Mouse (Mus musculus) forebrain, embryonic 11.5 days (tissue): ENCODE results near the gene Lypla2. TPM values are rescaled to one million over a fixed set of nuclear protein-coding genes. Genes with fewer than 3 reads are reported as not detected.
"Not testable (repeated sequence)": the region's sequence is repeated elsewhere in the genome, so short reads cannot be mapped to it uniquely, and the experiment has no call there.

Experiments used
- ATAC-seq: fragments of 200-750 bp; cut with Nextera tagmentation; replicated peaks from 2 replicates; pipeline ENCODE4 v1.8.0; 2017; ENCODE audit warnings: moderate TSS enrichment; ENCODE audit not compliant: low FRiP score
- DNase-seq: peaks from one replicate; pipeline ENCODE4 v3.0.0-alpha.2; 2017; ENCODE audit warnings: low spot score
- H3K27ac ChIP-seq: fragments of 300-500 bp; sonication (generic); 2 replicates; pipeline ENCODE4 v1.5.1; 2014; ENCODE audit warnings: low read depth, low read length
- H3K27me3 ChIP-seq: fragments of 300-500 bp; sonication (generic); 2 replicates; pipeline ENCODE4 v1.6.1; 2014; ENCODE audit warnings: mild to moderate bottlenecking, low read length, mixed read lengths; ENCODE audit not compliant: control insufficient read depth, insufficient read depth
- H3K36me3 ChIP-seq: fragments of 300-500 bp; sonication (generic); 2 replicates; pipeline ENCODE4 v1.6.1; 2014; ENCODE audit warnings: mild to moderate bottlenecking, low read length, moderate library complexity, mixed read lengths; ENCODE audit not compliant: control insufficient read depth, insufficient read depth
- H3K4me1 ChIP-seq: fragments of 300-500 bp; sonication (generic); replicated peaks from 2 replicates; pipeline ENCODE4 v1.6.1; 2014; ENCODE audit warnings: low read length, mixed read lengths; ENCODE audit not compliant: control insufficient read depth, insufficient read depth
- H3K4me2 ChIP-seq: fragments of 300-500 bp; sonication (generic); 2 replicates; pipeline ENCODE4 v1.6.1; 2014; ENCODE audit warnings: low read depth, mild to moderate bottlenecking, low read length, moderate library complexity, mixed read lengths; ENCODE audit not compliant: severe bottlenecking
- H3K4me3 ChIP-seq: fragments of 300-500 bp; sonication (generic); 2 replicates; pipeline ENCODE4 v1.5.1; 2014; ENCODE audit warnings: low read depth, low read length
- H3K9ac ChIP-seq: fragments of 300-500 bp; sonication (generic); 2 replicates; pipeline ENCODE4 v1.6.1; 2014; ENCODE audit warnings: low read length
- H3K9me3 ChIP-seq: fragments of 300-500 bp; sonication (generic); 2 replicates; pipeline ENCODE4 v1.6.1; 2016; ENCODE audit warnings: low read length, mixed read lengths; ENCODE audit not compliant: control insufficient read depth
- WGBS: fragments of 180-500 bp; shearing (Covaris S2); extraction: QIAGEN DNeasy Blood & Tissue Kit; methylation state at CpG from one replicate; pipeline ENCODE4 v1.1.7; 2014; 5-methylcytosine and 5-hydroxymethylcytosine counted together
- polyA plus RNA-seq: library from polyadenylated mRNA; unstranded; fragments of >200 nt; fragmentation: Nextera tagmentation; extraction: Ambion mirVana; gene quantifications from 2 replicates; pipeline ENCODE4 v1.2.1, GENCODE M21; 2014

Gene Lypla2
- polyA plus RNA-seq, 1 experiment from 2014 or later: 169 TPM

DNA sequence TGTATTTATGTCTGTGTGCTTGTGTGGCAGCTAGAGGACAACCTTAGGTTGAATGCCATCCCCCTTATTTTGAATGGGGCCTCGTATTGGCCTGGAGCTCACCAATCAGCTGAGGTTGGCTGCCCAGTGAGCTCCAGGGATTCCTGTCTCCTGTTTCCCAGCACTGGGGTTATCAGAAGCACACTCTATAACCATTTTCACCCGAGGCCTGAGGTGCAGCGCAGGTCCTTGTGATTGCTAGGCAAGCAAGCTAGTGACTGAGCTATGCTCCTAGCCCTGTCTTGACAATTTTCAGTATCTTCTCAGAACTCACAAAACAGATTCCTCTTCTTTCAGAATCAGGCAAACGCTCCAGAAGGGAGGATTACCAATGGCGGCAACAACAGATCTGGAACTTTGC, 12.1 kb upstream of the Lypla2 start:
- no peak for DNase-seq
- no peak for ATAC-seq
- H3K4me1 ChIP-seq: peaks cover 8% of the 10 kb centered on the region
- H3K4me2 ChIP-seq: no peak overlapping the region
- H3K27ac ChIP-seq: no peak overlapping the region
- H3K9ac ChIP-seq: no peak overlapping the region
- H3K27me3 ChIP-seq: no peaks in the 10 kb centered on the region
- no peaks in the 10 kb centered on the region for H3K9me3 ChIP-seq
- H3K4me3 ChIP-seq: no peak overlapping the region
- H3K36me3 ChIP-seq: no peaks in the 10 kb centered on the region; the same call in 1 of the 2 replicates
- WGBS: 90% methylated on average over 5 of the region's 5 CpGs

DNA sequence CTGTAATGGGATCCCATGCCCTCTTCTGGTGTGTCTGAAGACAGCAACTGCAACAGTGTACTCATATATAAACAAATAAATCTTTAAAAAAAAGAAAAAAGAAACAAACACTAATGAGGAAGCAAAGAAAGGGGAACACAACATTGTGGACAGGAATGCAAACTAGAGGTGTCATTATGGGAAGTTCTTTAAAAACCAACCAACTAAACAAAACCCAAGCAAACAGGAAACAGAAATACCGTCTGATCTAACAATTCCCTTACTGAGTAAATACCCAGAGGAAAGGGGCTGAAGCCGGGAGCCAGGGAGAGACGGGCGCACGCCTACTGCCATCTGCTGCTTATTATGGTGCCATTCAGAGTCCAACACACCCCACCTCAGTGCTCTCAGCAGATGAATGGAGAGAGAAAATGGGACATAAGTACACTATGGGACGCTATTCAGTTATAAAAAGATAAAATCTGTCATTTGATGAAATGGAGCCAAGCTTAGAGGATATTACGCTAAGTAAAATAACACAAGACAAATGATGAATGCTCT, 9.2 kb upstream of the Lypla2 start:
- no peak for ATAC-seq
- 88% methylated on average over 7 of the region's 7 CpGs for WGBS
- H3K36me3 ChIP-seq: peaks cover under 1% of the 10 kb centered on the region; the same call in 1 of the 2 replicates

DNA sequence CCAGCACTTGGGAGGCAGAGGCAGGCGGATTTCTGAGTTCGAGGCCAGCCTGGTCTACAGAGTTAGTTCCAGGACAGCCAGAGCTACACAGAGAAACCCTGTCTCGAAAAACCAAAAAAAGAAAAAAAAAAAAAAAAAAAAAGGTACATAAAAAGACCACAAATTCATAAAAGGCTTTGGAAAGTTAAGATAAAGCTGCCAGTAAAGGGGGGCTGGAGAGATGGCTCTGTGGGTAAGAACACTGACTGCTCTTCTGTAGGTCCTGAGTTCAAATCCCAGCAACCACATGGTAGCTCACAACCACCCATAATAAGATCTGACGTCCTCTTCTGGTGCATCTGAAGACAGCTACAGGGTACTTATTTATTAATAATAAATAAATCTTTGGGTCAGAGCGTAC, 7.8 kb upstream of the Lypla2 start:
- 97% methylated on average over 5 of the region's 5 CpGs for WGBS
- ATAC-seq, H3K27me3 ChIP-seq, H3K9ac ChIP-seq, H3K4me3 ChIP-seq, H3K9me3 ChIP-seq, H3K36me3 ChIP-seq, H3K4me2 ChIP-seq, H3K4me1 ChIP-seq, H3K27ac ChIP-seq, DNase-seq: not testable (repeated sequence)

More for the DNA sequence above, 9.2 kb upstream of the Lypla2 start:
- H3K4me2 ChIP-seq: no peak overlapping the region
- no peak overlapping the region for H3K9ac ChIP-seq
- no peak overlapping the region for H3K27ac ChIP-seq
- peaks cover 8% of the 10 kb centered on the region for H3K4me1 ChIP-seq
- DNase-seq: no peak
- no peaks in the 10 kb centered on the region for H3K9me3 ChIP-seq
- no peak overlapping the region for H3K4me3 ChIP-seq
- H3K27me3 ChIP-seq: no peaks in the 10 kb centered on the region

DNA sequence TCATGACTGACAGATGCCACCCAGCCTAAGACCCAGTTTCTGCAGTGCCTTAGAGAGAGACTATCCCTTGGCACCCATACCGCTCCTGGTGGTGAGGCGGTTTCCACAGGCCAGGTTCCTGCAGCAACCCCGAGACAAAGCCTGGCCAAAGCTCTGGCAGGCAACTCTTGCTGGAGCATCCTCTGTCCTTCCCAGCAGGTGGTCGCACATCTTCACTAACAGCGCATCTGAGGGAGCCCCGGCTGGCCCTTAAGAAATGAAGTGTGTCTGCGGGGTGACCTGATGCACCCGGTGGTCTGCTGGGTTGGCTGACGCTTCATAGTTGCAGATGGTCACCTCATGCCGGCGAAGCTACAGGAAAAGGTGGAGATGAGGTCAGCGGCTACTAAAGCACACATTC, 3.7 kb upstream of the Lypla2 start:
- Histone ChIP-seq H3K4me1 (peaks cover 2% of the 10 kb centered on the region; the same call in 1 of the 2 replicates), H3K4me2 (no peak overlapping the region), H3K27me3 (no peaks in the 10 kb centered on the region), H3K27ac (no peak overlapping the region), H3K9ac (no peak overlapping the region), H3K9me3 (no peaks in the 10 kb centered on the region), H3K36me3 (peaks cover 2% of the 10 kb centered on the region; the same call in 1 of the 2 replicates), H3K4me3 (no peak overlapping the region)
- WGBS: 95% methylated on average over 12 of the region's 12 CpGs
- DNase-seq (no peak), ATAC-seq (no peak)

DNA sequence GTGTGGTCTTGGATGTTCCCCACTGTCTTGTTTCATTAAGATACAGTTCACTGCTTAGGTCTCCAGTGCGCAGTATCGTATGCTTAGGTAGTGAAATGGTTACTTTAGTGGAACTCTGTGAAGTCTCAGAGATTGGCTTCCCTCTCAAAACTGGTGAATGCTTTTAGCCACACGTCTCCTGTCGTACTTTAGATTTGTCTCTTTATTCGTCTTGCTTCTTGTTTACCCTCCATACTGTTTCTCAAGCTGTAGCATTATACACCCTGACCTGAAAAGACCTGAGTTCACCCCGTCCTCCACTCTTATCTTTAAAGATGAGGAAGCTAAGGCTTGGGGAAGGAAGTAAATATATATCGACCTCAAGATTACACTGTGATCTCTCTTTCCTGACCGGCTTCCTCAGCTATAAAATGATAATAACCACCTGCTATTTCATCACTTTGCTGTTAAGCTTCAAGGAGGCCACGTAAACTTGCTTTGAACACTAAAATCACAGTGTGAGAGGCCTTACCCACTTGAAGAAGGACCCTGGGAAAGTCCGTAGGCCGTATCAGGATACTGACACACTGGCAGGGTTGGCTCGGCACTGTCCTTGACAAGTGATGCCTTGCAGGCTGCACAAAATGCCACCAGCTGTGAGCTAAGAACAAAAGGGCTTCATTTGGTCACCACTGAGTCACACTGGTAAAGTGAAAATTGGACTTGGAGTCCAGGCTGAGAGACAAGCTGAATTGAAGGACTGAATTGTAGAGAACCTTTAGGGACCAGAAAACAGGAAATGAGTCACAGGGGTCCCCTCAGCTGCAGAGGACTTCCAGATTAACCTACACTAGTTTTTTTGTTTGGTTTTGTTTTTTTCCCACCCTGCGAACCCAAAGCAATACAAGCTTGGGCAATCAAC, 735 bp upstream of the Lypla2 start:
- 74% methylated on average over 13 of the region's 13 CpGs for WGBS
- no peak for DNase-seq
- H3K4me3 ChIP-seq: peak overlapping the region; percentile 79
- H3K9me3 ChIP-seq: no peaks in the 10 kb centered on the region
- no peak overlapping the region for H3K27ac ChIP-seq
- H3K4me1 ChIP-seq: peaks cover 5% of the 10 kb centered on the region; the same call in 1 of the 2 replicates
- peaks cover 7% of the 10 kb centered on the region for H3K36me3 ChIP-seq
- H3K4me2 ChIP-seq: peak overlapping the region; percentile 89
- H3K27me3 ChIP-seq: no peaks in the 10 kb centered on the region
- peak overlapping the region; percentile 79 for H3K9ac ChIP-seq
- ATAC-seq: no peak

DNA sequence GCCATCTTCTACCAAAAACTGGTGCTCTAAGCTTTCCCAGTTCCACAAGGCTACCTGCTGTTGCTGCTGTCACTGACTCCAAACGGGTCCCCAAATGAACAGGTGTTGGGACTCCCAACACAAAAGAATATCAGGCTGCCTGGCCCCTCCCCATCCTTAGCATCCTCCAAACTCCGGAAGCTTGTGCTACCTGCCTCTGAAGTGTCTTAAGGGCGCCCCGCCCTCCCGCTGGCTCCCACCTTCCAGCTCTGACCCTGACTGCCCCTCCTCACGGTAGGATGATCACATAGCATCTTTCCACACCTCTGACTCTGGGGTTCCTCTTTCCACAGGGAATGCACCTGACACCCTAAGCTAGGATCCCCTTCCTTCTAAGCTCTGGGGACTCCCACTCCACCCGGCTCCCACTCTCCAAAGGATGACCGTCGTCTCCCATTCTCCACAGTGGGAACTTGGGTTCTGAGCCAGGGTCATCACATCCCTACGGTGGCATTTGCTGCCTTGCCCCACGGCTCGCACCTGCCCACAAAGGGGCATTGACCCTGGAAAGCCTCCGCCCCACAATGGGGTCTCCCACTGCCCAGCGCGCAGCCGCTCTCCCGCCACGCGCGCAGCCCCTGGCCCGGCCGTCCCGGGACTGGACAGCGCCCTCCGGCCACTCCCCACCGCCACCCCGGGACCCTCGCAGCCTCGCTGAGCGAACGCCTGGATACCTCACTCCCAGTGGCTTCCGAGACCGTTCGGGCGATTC, 446 bp downstream of the Lypla2 start:
- Histone ChIP-seq H3K4me1 (peaks cover 5% of the 10 kb centered on the region; the same call in 1 of the 2 replicates), H3K4me3 (peak overlapping the region; percentile 79), H3K27me3 (no peaks in the 10 kb centered on the region), H3K9me3 (no peaks in the 10 kb centered on the region), H3K4me2 (peak overlapping the region; percentile 89), H3K36me3 (peaks cover 12% of the 10 kb centered on the region), H3K9ac (peak overlapping the region; percentile 79), H3K27ac (no peak overlapping the region)
- WGBS: under 1% methylated on average over 35 of the region's 35 CpGs
- DNase-seq (peak; percentile 48), ATAC-seq (peak; percentile 54; the same call in 1 of the 2 replicates)

DNA sequence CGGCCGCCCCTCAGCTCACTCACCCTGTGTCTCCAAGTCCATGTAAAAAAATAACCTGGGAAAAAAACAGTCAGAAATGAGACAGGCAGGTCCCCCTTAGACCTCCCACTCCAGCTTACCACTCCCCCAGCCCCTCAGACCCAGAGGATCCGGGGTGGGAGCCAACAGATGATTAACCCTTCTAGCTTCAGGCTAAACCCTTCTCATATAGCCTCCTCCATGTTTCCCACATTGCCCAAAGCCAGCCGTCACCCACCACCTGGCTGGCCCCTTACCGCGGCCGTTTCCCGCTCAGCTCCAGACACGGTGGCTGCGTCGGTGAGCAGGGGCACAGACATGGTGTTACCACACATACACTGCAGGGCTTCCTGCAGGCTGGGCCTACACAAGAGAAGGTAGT, 1.8 kb downstream of the Lypla2 start:
- ATAC-seq (no peak), DNase-seq (no peak)
- H3K4me2 ChIP-seq: 0 out of 2 replicates have a peak overlapping the region, but pooled peaks have one; percentile 5
- no peak overlapping the region for H3K27ac ChIP-seq
- H3K9me3 ChIP-seq: no peaks in the 10 kb centered on the region
- no peaks in the 10 kb centered on the region for H3K27me3 ChIP-seq
- H3K4me1 ChIP-seq: peaks cover 5% of the 10 kb centered on the region; the same call in 1 of the 2 replicates
- 91% methylated on average over 11 of the region's 11 CpGs for WGBS
- H3K36me3 ChIP-seq: peaks cover 10% of the 10 kb centered on the region
- H3K9ac ChIP-seq: no peak overlapping the region
- no peak overlapping the region for H3K4me3 ChIP-seq

DNA sequence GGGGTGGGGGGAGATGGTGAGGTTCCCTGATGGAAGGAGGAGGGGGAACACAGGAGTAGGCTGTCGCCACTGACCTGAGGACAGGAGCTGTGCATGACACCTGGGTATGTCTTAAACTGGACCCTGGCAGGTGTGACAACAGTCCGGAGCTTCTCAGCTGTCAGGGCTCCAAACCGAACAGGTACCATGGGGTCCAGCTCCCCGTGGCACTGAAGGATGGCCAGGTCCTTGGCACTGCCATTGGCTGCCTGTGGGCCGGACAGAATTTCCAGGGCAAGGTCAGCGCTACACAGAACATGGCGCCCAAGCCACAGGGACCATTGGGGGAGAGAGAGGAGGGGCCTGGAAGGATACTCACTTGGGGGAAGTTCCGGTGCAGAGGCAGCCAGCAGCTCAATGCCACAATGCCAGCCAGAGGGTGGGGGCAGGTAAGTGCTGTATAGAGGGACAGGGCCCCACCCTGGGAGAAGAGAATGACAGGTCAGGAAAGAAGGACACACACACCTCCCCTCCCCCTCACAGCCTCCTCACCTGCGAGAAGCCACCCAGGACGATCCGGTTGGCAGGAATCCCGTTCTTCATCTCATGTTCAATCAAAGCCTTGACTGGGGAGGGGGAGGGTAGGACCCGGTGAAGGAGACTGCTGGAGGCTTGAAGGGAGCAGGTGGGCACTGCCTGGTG, 3.2 kb downstream of the Lypla2 start:
- no peak overlapping the region for H3K4me3 ChIP-seq
- ATAC-seq (no peak), DNase-seq (no peak)
- peaks cover 10% of the 10 kb centered on the region for H3K36me3 ChIP-seq
- WGBS: 91% methylated on average over 13 of the region's 13 CpGs
- H3K4me2 ChIP-seq: no peak overlapping the region
- H3K9me3 ChIP-seq: no peaks in the 10 kb centered on the region
- H3K27ac ChIP-seq: no peak overlapping the region
- H3K27me3 ChIP-seq: no peaks in the 10 kb centered on the region
- H3K9ac ChIP-seq: no peak overlapping the region
- H3K4me1 ChIP-seq: peaks cover 9% of the 10 kb centered on the region
